Mouse (Mus musculus): Measurements from ENCODE around the gene Psors1c2. TPM values are rescaled to one million over a fixed set of nuclear protein-coding genes. Genes with fewer than 3 reads are reported as not detected.

The Psors1c2 gene
- polyA plus RNA-seq, 1 experiment from 2014 or later = 0.66 TPM

- peaks cover 2 to 3% of the 10 kb centered on the region in 2 experiments; a peak in 2 of 4 replicates for H3K4me1 ChIP-seq (ENCODE audit: control insufficient read depth in 2 of 2, insufficient read depth in 2 of 2, low read length in 2 of 2)
- no peak overlapping the region for H3K9ac ChIP-seq (ENCODE audit: low read length)
- no peak overlapping the region for H3K4me2 ChIP-seq (ENCODE audit: low read length)
- H3K9me3 ChIP-seq (ENCODE audit: control insufficient read depth, low read length) = no peaks in the 10 kb centered on the region
- no peak overlapping the region for H3K27ac ChIP-seq (replicated peaks in 1 of 2; ENCODE audit: control insufficient read depth in 1 of 2, insufficient read depth in 1 of 2, low read depth in 2 of 2, low read length in 2 of 2)
- H3K4me3 ChIP-seq (ENCODE audit: control insufficient read depth in 1 of 2, insufficient read depth in 1 of 2, low read depth in 1 of 2, low read length in 2 of 2) = no peak overlapping the region
- ATAC-seq (ENCODE audit: insufficient number of reproducible peaks, insufficient read depth, low FRiP score, low read depth) = no peak
- H3K36me3 ChIP-seq (ENCODE audit: control insufficient read depth, insufficient read depth, low read length) = peaks cover 15% of the 10 kb centered on the region
- peaks cover 46% of the 10 kb centered on the region for H3K27me3 ChIP-seq (ENCODE audit: control insufficient read depth, insufficient read depth, low read length)
- WGBS = 16% methylated on average over 8 of the region's 8 CpGs
Observed at GRCm38 (mm10) chr17:35509284-35509683, 23.7 kb upstream of the Psors1c2 start.

- peaks cover 18% of the 10 kb centered on the region for H3K36me3 ChIP-seq (ENCODE audit: control insufficient read depth, insufficient read depth, low read length)
- H3K9me3 ChIP-seq (ENCODE audit: control insufficient read depth, low read length) = no peaks in the 10 kb centered on the region
- H3K4me1 ChIP-seq (ENCODE audit: control insufficient read depth in 2 of 2, insufficient read depth in 2 of 2, low read length in 2 of 2) = peaks cover 14 to 27% of the 10 kb centered on the region in 2 experiments
- H3K27me3 ChIP-seq (ENCODE audit: control insufficient read depth, insufficient read depth, low read length) = peaks cover 8% of the 10 kb centered on the region; the same call in 1 of the 2 replicates
- no peak overlapping the region for H3K27ac ChIP-seq (replicated peaks in 1 of 2; ENCODE audit: control insufficient read depth in 1 of 2, insufficient read depth in 1 of 2, low read depth in 2 of 2, low read length in 2 of 2)
- H3K9ac ChIP-seq (ENCODE audit: low read length) = no peak overlapping the region
- H3K4me2 ChIP-seq (ENCODE audit: low read length) = no peak overlapping the region
- ATAC-seq (ENCODE audit: insufficient number of reproducible peaks, insufficient read depth, low FRiP score, low read depth) = no peak
- WGBS = 94% methylated on average over 7 of the region's 7 CpGs
- H3K4me3 ChIP-seq (ENCODE audit: control insufficient read depth in 1 of 2, insufficient read depth in 1 of 2, low read depth in 1 of 2, low read length in 2 of 2) = no peak overlapping the region
Observed at GRCm38 (mm10) chr17:35512916-35513626, 19.9 kb upstream of the Psors1c2 start.

GRCm38 (mm10) chr17:35513886-35514285 lies 19.1 kb upstream of the Psors1c2 start:
- Histone ChIP-seq H3K27me3 (ENCODE audit: control insufficient read depth, insufficient read depth, low read length) (peaks cover 3% of the 10 kb centered on the region; the same call in 1 of the 2 replicates), H3K9me3 (ENCODE audit: control insufficient read depth, low read length) (no peaks in the 10 kb centered on the region), H3K4me3 (ENCODE audit: control insufficient read depth in 1 of 2, insufficient read depth in 1 of 2, low read depth in 1 of 2, low read length in 2 of 2) (no peak overlapping the region), H3K4me2 (ENCODE audit: low read length) (peak overlapping the region; percentile 92; the same call in 1 of the 2 replicates), H3K36me3 (ENCODE audit: control insufficient read depth, insufficient read depth, low read length) (peaks cover 18% of the 10 kb centered on the region), H3K27ac (replicated peaks in 1 of 2; ENCODE audit: control insufficient read depth in 1 of 2, insufficient read depth in 1 of 2, low read depth in 2 of 2, low read length in 2 of 2) (no peak overlapping the region), H3K4me1 (ENCODE audit: control insufficient read depth in 2 of 2, insufficient read depth in 2 of 2, low read length in 2 of 2) (peaks cover 14 to 27% of the 10 kb centered on the region in 2 experiments), H3K9ac (ENCODE audit: low read length) (no peak overlapping the region)
- WGBS = 9% methylated on average over 2 of the region's 2 CpGs
- no peak for ATAC-seq (ENCODE audit: insufficient number of reproducible peaks, insufficient read depth, low FRiP score, low read depth)

GRCm38 (mm10) chr17:35514756-35515155 lies 18.2 kb upstream of the Psors1c2 start:
- Histone ChIP-seq H3K4me2 (ENCODE audit: low read length) (peak overlapping the region; percentile 92), H3K27ac (replicated peaks in 1 of 2; ENCODE audit: control insufficient read depth in 1 of 2, insufficient read depth in 1 of 2, low read depth in 2 of 2, low read length in 2 of 2) (no peak overlapping the region), H3K9ac (ENCODE audit: low read length) (peak overlapping the region; percentile 79), H3K9me3 (ENCODE audit: control insufficient read depth, low read length) (no peaks in the 10 kb centered on the region), H3K4me3 (ENCODE audit: control insufficient read depth in 1 of 2, insufficient read depth in 1 of 2, low read depth in 1 of 2, low read length in 2 of 2) (peak overlapping the region; percentile 2 to 73; a peak in 2 of 4 replicates), H3K27me3 (ENCODE audit: control insufficient read depth, insufficient read depth, low read length) (no peaks in the 10 kb centered on the region), H3K36me3 (ENCODE audit: control insufficient read depth, insufficient read depth, low read length) (peaks cover 18% of the 10 kb centered on the region), H3K4me1 (ENCODE audit: control insufficient read depth in 2 of 2, insufficient read depth in 2 of 2, low read length in 2 of 2) (peaks cover 14 to 27% of the 10 kb centered on the region in 2 experiments)
- 58% methylated on average over 6 of the region's 6 CpGs for WGBS
- ATAC-seq (ENCODE audit: insufficient number of reproducible peaks, insufficient read depth, low FRiP score, low read depth) = no peak

GRCm38 (mm10) chr17:35515911-35516640 lies 16.9 kb upstream of the Psors1c2 start:
- H3K36me3 ChIP-seq (ENCODE audit: control insufficient read depth, insufficient read depth, low read length) = peaks cover 22% of the 10 kb centered on the region
- ATAC-seq (ENCODE audit: insufficient number of reproducible peaks, insufficient read depth, low FRiP score, low read depth) = no peak
- peak overlapping the region; percentile 79 for H3K9ac ChIP-seq (ENCODE audit: low read length)
- no peaks in the 10 kb centered on the region for H3K27me3 ChIP-seq (ENCODE audit: control insufficient read depth, insufficient read depth, low read length)
- WGBS = 7% methylated on average over 25 of the region's 25 CpGs
- no peaks in the 10 kb centered on the region for H3K9me3 ChIP-seq (ENCODE audit: control insufficient read depth, low read length)
- peaks cover 14 to 27% of the 10 kb centered on the region in 2 experiments for H3K4me1 ChIP-seq (ENCODE audit: control insufficient read depth in 2 of 2, insufficient read depth in 2 of 2, low read length in 2 of 2)
- peak overlapping the region; percentile 16; a peak in 3 of 4 replicates for H3K27ac ChIP-seq (replicated peaks in 1 of 2; ENCODE audit: control insufficient read depth in 1 of 2, insufficient read depth in 1 of 2, low read depth in 2 of 2, low read length in 2 of 2)
- H3K4me3 ChIP-seq (ENCODE audit: control insufficient read depth in 1 of 2, insufficient read depth in 1 of 2, low read depth in 1 of 2, low read length in 2 of 2) = peak overlapping the region; percentile 70 to 73
- H3K4me2 ChIP-seq (ENCODE audit: low read length) = peak overlapping the region; percentile 92

- H3K4me2 ChIP-seq (ENCODE audit: low read length) = peak within 1 kb of the TSS; percentile 92
- under 1% methylated on average over 67 of the region's 67 CpGs for WGBS
- H3K27me3 ChIP-seq (ENCODE audit: control insufficient read depth, insufficient read depth, low read length) = no peaks in the 10 kb centered on the region
Observed at GRCm38 (mm10) chr17:35516652-35517500, 16.1 kb upstream of the Psors1c2 start, which contains the start of the genes Tcf19 and Cchcr1. Tcf19 (minus strand) TSS chr17:35516824. Cchcr1 (plus strand) TSS chr17:35517100.

GRCm38 (mm10) chr17:35517526-35517925 lies 15.5 kb upstream of the Psors1c2 start:
- Histone ChIP-seq H3K4me3 (ENCODE audit: control insufficient read depth in 1 of 2, insufficient read depth in 1 of 2, low read depth in 1 of 2, low read length in 2 of 2) (peak overlapping the region; percentile 70 to 73), H3K9me3 (ENCODE audit: control insufficient read depth, low read length) (no peaks in the 10 kb centered on the region), H3K36me3 (ENCODE audit: control insufficient read depth, insufficient read depth, low read length) (peaks cover 26% of the 10 kb centered on the region), H3K27me3 (ENCODE audit: control insufficient read depth, insufficient read depth, low read length) (no peaks in the 10 kb centered on the region), H3K9ac (ENCODE audit: low read length) (peak overlapping the region; percentile 74), H3K4me2 (ENCODE audit: low read length) (peak overlapping the region; percentile 92), H3K4me1 (ENCODE audit: control insufficient read depth in 2 of 2, insufficient read depth in 2 of 2, low read length in 2 of 2) (peaks cover 14 to 27% of the 10 kb centered on the region in 2 experiments), H3K27ac (replicated peaks in 1 of 2; ENCODE audit: control insufficient read depth in 1 of 2, insufficient read depth in 1 of 2, low read depth in 2 of 2, low read length in 2 of 2) (peak overlapping the region; percentile 17 to 68; a peak in 2 of 4 replicates)
- WGBS = 8% methylated on average over 12 of the region's 12 CpGs
- no peak for ATAC-seq (ENCODE audit: insufficient number of reproducible peaks, insufficient read depth, low FRiP score, low read depth)

More at GRCm38 (mm10) chr17:35516652-35517500, 16.1 kb upstream of the Psors1c2 start, which contains the start of the genes Tcf19 and Cchcr1:
- H3K4me3 ChIP-seq (ENCODE audit: control insufficient read depth in 1 of 2, insufficient read depth in 1 of 2, low read depth in 1 of 2, low read length in 2 of 2) = peak within 1 kb of the TSS; percentile 70 to 73
- peaks cover 14 to 27% of the 10 kb centered on the region in 2 experiments for H3K4me1 ChIP-seq (ENCODE audit: control insufficient read depth in 2 of 2, insufficient read depth in 2 of 2, low read length in 2 of 2)
- H3K27ac ChIP-seq (replicated peaks in 1 of 2; ENCODE audit: control insufficient read depth in 1 of 2, insufficient read depth in 1 of 2, low read depth in 2 of 2, low read length in 2 of 2) = peak within 1 kb of the TSS; percentile 17 to 68
- peak within 1 kb of the TSS; percentile 79 for H3K9ac ChIP-seq (ENCODE audit: low read length)
- peak; percentile 93 for ATAC-seq (ENCODE audit: insufficient number of reproducible peaks, insufficient read depth, low FRiP score, low read depth)
- peaks cover 27% of the 10 kb centered on the region for H3K36me3 ChIP-seq (ENCODE audit: control insufficient read depth, insufficient read depth, low read length)
- H3K9me3 ChIP-seq (ENCODE audit: control insufficient read depth, low read length) = no peaks in the 10 kb centered on the region
